Mouse (Mus musculus) kidney, embryonic 16.5 days (tissue): ENCODE measurements around the gene Stk38. TPM values are rescaled to one million over a fixed set of nuclear protein-coding genes. Genes with fewer than 3 reads are reported as not detected.
A peak's percentile ranks its signal among the peaks of the same experiment; 100 is the strongest.

Experiments used
- ATAC-seq: fragments of 200-750 bp; cut with Nextera tagmentation; 2 replicates; pipeline ENCODE4 v1.8.0; 2017; ENCODE audit warnings: moderate TSS enrichment; ENCODE audit not compliant: low FRiP score, low TSS enrichment
- H3K27ac ChIP-seq: fragments of 300-500 bp; sonication (generic); 2 replicates; pipeline ENCODE4 v1.5.1; 2014; ENCODE audit warnings: low read length
- H3K27me3 ChIP-seq: fragments of 300-500 bp; sonication (generic); 2 replicates; pipeline ENCODE4 v1.6.1; 2014; ENCODE audit warnings: low read length, control low read depth, mixed read lengths; ENCODE audit not compliant: insufficient read depth
- H3K36me3 ChIP-seq: fragments of 300-500 bp; sonication (generic); 2 replicates; pipeline ENCODE4 v1.6.1; 2014; ENCODE audit warnings: low read length, control low read depth, mixed read lengths; ENCODE audit not compliant: insufficient read depth
- H3K4me1 ChIP-seq: fragments of 300-500 bp; sonication (generic); 2 replicates; pipeline ENCODE4 v1.6.1; 2014; ENCODE audit warnings: low read length, control low read depth, mixed read lengths; ENCODE audit not compliant: insufficient read depth
- H3K4me2 ChIP-seq: fragments of 300-500 bp; sonication (generic); replicated peaks from 2 replicates; pipeline ENCODE4 v1.6.1; 2014; ENCODE audit warnings: low read depth, low read length
- H3K4me3 ChIP-seq: fragments of 300-500 bp; sonication (generic); 2 replicates; pipeline ENCODE4 v1.5.1; 2014; ENCODE audit warnings: mild to moderate bottlenecking, low read length
- H3K9ac ChIP-seq: fragments of 300-500 bp; sonication (generic); replicated peaks from 2 replicates; pipeline ENCODE4 v1.6.1; 2014; ENCODE audit warnings: low read length
- H3K9me3 ChIP-seq: fragments of 300-500 bp; sonication (generic); 2 replicates; pipeline ENCODE4 v1.6.1; 2016; ENCODE audit warnings: low read length, control low read depth
- WGBS: fragments of 180-500 bp; shearing (Covaris S2); extraction: QIAGEN DNeasy Blood & Tissue Kit; methylation state at CpG from one replicate; pipeline ENCODE4 v1.1.7; 2014; 5-methylcytosine and 5-hydroxymethylcytosine counted together
- polyA plus RNA-seq: library from polyadenylated mRNA; unstranded; fragments of >200 nt; fragmentation: Nextera tagmentation; extraction: Ambion mirVana; gene quantifications from 2 replicates; pipeline ENCODE4 v1.2.1, GENCODE M21; 2015

Stk38 gene
- polyA plus RNA-seq, 1 experiment from 2014 or later = 106 TPM

GRCm38 (mm10) chr17:28932274-28932673 is 75.5 kb downstream of the Stk38 start:
- WGBS = 85% methylated on average over 4 of the region's 4 CpGs
- no peak overlapping the region for H3K27ac ChIP-seq
- H3K4me2 ChIP-seq = no peak overlapping the region
- no peaks in the 10 kb centered on the region for H3K27me3 ChIP-seq
- H3K4me3 ChIP-seq = no peak overlapping the region
- H3K4me1 ChIP-seq = peaks cover 24% of the 10 kb centered on the region
- no peak for ATAC-seq
- H3K36me3 ChIP-seq = no peaks in the 10 kb centered on the region
- no peaks in the 10 kb centered on the region for H3K9me3 ChIP-seq
- H3K9ac ChIP-seq = no peak overlapping the region

GRCm38 (mm10) chr17:28931436-28932211 is 76.2 kb downstream of the Stk38 start:
- H3K36me3 ChIP-seq = no peaks in the 10 kb centered on the region
- H3K27ac ChIP-seq = peak overlapping the region; percentile 97
- H3K4me3 ChIP-seq = no peak overlapping the region
- peaks cover 24% of the 10 kb centered on the region for H3K4me1 ChIP-seq
- H3K4me2 ChIP-seq = no peak overlapping the region
- no peaks in the 10 kb centered on the region for H3K9me3 ChIP-seq
- ATAC-seq = no peak
- H3K27me3 ChIP-seq = no peaks in the 10 kb centered on the region
- WGBS = 71% methylated on average over 18 of the region's 18 CpGs
- 0 out of 2 replicates have a peak overlapping the region, but pooled peaks have one; percentile 34 for H3K9ac ChIP-seq

- Histone ChIP-seq H3K9ac (peak overlapping the region; percentile 58), H3K27ac (peak overlapping the region; percentile 97), H3K9me3 (no peaks in the 10 kb centered on the region), H3K4me3 (peak overlapping the region; percentile 10; the same call in 1 of the 2 replicates), H3K4me1 (peaks cover 26% of the 10 kb centered on the region), H3K4me2 (peak overlapping the region; percentile 45), H3K27me3 (no peaks in the 10 kb centered on the region), H3K36me3 (no peaks in the 10 kb centered on the region)
- ATAC-seq = peak; percentile 97
- 4% methylated on average over 14 of the region's 14 CpGs for WGBS
These were observed 77.3 kb downstream of the Stk38 start for GRCm38 (mm10) chr17:28930392-28931074.

GRCm38 (mm10) chr17:28929369-28929768 is 78.4 kb downstream of the Stk38 start:
- H3K27me3 ChIP-seq = no peaks in the 10 kb centered on the region
- no peak for ATAC-seq
- 87% methylated on average over 4 of the region's 4 CpGs for WGBS

GRCm38 (mm10) chr17:28928004-28928403 is 79.8 kb downstream of the Stk38 start:
- H3K9me3 ChIP-seq = no peaks in the 10 kb centered on the region
- H3K27ac ChIP-seq = no peak overlapping the region
- H3K4me2 ChIP-seq = no peak overlapping the region
- no peaks in the 10 kb centered on the region for H3K27me3 ChIP-seq
- H3K9ac ChIP-seq = no peak overlapping the region
- H3K36me3 ChIP-seq = no peaks in the 10 kb centered on the region
- no peak overlapping the region for H3K4me3 ChIP-seq
- ATAC-seq = no peak
- peaks cover 31% of the 10 kb centered on the region for H3K4me1 ChIP-seq
- WGBS = 68% methylated on average over 9 of the region's 9 CpGs

More at GRCm38 (mm10) chr17:28929369-28929768, 78.4 kb downstream of the Stk38 start:
- Histone ChIP-seq H3K27ac (peak overlapping the region; percentile 97; the same call in 1 of the 2 replicates), H3K9me3 (no peaks in the 10 kb centered on the region), H3K36me3 (no peaks in the 10 kb centered on the region), H3K4me3 (no peak overlapping the region), H3K9ac (no peak overlapping the region), H3K4me2 (no peak overlapping the region), H3K4me1 (peaks cover 29% of the 10 kb centered on the region)

- WGBS = 45% methylated on average over 15 of the region's 15 CpGs
- Histone ChIP-seq H3K27me3 (no peaks in the 10 kb centered on the region), H3K4me1 (peaks cover 37% of the 10 kb centered on the region), H3K4me3 (no peak overlapping the region), H3K27ac (no peak overlapping the region), H3K4me2 (no peak overlapping the region), H3K36me3 (no peaks in the 10 kb centered on the region), H3K9ac (no peak overlapping the region), H3K9me3 (no peaks in the 10 kb centered on the region)
- ATAC-seq = no peak
These were observed 80.7 kb downstream of the Stk38 start for GRCm38 (mm10) chr17:28926866-28927635.

GRCm38 (mm10) chr17:28926380-28926779 is 81.4 kb downstream of the Stk38 start:
- Histone ChIP-seq H3K9me3 (no peaks in the 10 kb centered on the region), H3K27ac (no peak overlapping the region), H3K4me3 (no peak overlapping the region), H3K36me3 (no peaks in the 10 kb centered on the region), H3K4me2 (no peak overlapping the region), H3K9ac (no peak overlapping the region), H3K27me3 (no peaks in the 10 kb centered on the region), H3K4me1 (peaks cover 33% of the 10 kb centered on the region)
- WGBS = 15% methylated on average over 13 of the region's 13 CpGs
- ATAC-seq = no peak

- H3K4me1 ChIP-seq = peaks cover 22% of the 10 kb centered on the region
- no peak overlapping the region for H3K4me3 ChIP-seq
- ATAC-seq = no peak
- H3K9ac ChIP-seq = no peak overlapping the region
- WGBS = 82% methylated on average over 8 of the region's 8 CpGs
- no peak overlapping the region for H3K27ac ChIP-seq
- no peak overlapping the region for H3K4me2 ChIP-seq
- H3K9me3 ChIP-seq = no peaks in the 10 kb centered on the region
- no peaks in the 10 kb centered on the region for H3K27me3 ChIP-seq
- no peaks in the 10 kb centered on the region for H3K36me3 ChIP-seq
These were observed 82.7 kb downstream of the Stk38 start for GRCm38 (mm10) chr17:28924957-28925595.

GRCm38 (mm10) chr17:28922096-28922495 is 85.7 kb downstream of the Stk38 start:
- 56% methylated on average over 6 of the region's 6 CpGs for WGBS

More at GRCm38 (mm10) chr17:28922096-28922495, 85.7 kb downstream of the Stk38 start:
- Histone ChIP-seq H3K27me3 (no peaks in the 10 kb centered on the region), H3K9me3 (no peaks in the 10 kb centered on the region), H3K9ac (no peak overlapping the region), H3K4me1 (peaks cover 17% of the 10 kb centered on the region), H3K4me2 (no peak overlapping the region), H3K36me3 (no peaks in the 10 kb centered on the region), H3K27ac (no peak overlapping the region), H3K4me3 (no peak overlapping the region)
- ATAC-seq = no peak
